Mouse (Mus musculus): ENCODE measurements at regions not wholly inside any gene's neighbourhood (a gene's known extent, or its start where the extent isn't known, plus 50 kb on each side); places are given as distances from the start of the nearest gene placed in this dataset.

DNA sequence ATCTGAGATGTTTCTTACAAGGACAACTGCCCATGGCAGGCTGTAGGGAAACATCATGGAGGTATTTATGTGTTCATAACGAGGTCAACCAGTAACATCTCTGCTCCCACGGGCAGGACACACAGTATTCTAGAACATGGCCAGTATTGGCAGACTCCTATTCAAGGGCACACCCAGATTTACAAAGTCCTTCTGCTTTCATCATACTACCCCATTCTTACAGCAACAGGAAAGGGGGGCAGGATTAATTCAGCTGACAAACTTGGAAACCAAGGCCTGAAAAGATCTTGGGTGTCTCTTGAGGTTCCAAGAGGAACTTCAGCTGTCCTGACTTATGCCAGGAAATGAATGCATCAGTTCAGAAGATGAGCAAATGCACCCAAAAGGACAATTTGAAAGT is 240.4 kb upstream of the Maf start:
- 84% methylated on average over 2 of the region's 2 CpGs for WGBS
- no peak overlapping the region for H3K4me2 ChIP-seq
- H3K4me1 ChIP-seq, result peaks cover 5% of the 10 kb centered on the region
- no peak overlapping the region for H3K27ac ChIP-seq (replicated peaks)
- no peaks in the 10 kb centered on the region for H3K27me3 ChIP-seq (replicated peaks)
- H3K9ac ChIP-seq (replicated peaks), result no peak overlapping the region
- no peak for ATAC-seq (ENCODE audit: low FRiP score)
- no peaks in the 10 kb centered on the region for H3K36me3 ChIP-seq
- no peaks in the 10 kb centered on the region for H3K9me3 ChIP-seq (replicated peaks)
- H3K4me3 ChIP-seq (replicated peaks), result no peak overlapping the region

DNA sequence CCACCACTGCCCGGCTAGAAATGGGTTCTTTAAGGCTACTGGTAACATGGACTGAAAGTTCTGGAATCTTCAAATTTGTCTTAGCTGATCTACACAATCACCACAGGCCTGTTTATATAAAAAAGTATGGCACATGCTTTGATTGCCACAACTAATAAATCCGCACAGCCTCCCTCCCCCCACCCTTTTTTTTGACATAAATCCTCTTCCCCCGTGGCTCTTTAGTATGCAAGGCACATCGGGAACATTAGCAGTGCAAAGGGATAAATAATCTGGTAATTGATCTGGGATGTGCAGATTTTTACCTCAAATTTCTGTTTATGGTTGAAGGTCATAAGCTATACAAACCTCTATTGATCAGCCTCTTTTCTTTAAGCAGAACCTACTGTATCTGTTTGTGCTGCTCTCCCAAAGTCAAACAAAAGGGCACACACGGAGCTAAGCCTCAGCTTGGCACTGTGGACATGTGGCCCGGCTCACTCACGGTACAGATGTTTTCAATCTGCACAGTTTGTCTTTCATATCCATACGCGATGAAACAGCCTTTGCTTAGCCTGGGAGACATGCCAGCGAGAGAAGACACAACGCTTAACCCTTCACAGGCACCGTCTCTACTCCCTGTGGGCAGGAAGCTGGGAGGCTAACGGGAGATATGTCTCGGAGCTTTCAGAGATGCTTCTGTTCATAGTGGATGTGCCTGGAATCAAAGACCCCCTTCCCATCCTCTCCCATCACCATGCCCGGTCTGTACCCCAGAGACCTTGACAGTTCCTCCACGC is 235.3 kb upstream of the Maf start:
- Histone ChIP-seq H3K4me2 (peak overlapping the region; percentile 36), H3K9ac (replicated peaks) (no peak overlapping the region), H3K4me1 (peaks cover 9% of the 10 kb centered on the region), H3K27ac (replicated peaks) (no peak overlapping the region), H3K4me3 (replicated peaks) (no peak overlapping the region), H3K36me3 (no peaks in the 10 kb centered on the region), H3K9me3 (replicated peaks) (no peaks in the 10 kb centered on the region), H3K27me3 (replicated peaks) (no peaks in the 10 kb centered on the region)
- WGBS, result 33% methylated on average over 16 of the region's 16 CpGs
- no peak for ATAC-seq (ENCODE audit: low FRiP score)

DNA sequence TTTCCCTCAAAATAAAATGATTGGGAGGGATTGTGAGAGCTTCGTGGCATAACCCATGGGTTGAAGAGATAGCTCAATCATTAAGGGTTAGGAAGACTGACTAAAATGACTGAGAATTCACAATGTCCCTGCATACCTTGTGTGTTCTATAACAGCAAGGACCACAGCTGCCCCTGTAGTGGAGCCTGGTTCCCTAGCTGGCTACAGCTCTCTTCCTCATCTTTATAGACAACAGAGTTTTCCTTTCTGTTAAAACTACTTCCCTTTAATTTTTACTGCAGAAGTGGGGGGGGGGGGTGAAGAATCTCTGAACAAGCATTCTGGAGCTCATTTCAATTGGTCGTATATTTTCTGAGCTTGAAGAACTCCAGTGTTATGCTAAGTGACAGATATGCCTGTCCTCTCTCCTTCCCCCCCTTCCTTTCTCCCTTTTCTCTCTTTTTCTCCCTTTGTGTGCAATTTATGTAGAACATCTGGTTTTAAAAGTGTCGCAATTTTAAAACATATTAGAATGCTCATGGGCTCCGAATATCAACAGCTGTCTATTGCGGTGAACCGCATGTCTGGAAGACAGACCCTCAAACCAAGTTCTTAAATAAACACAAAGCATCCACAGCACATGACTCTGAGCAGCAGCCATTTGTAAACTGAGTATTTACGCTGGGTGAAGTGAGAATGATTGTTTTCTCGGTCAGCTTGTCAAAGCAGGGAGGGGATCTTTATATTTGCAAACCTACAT is 222.0 kb upstream of the Maf start:
- H3K9ac ChIP-seq (replicated peaks), result no peak overlapping the region
- no peak for ATAC-seq (ENCODE audit: low FRiP score)
- H3K4me2 ChIP-seq, result no peak overlapping the region
- no peak overlapping the region for H3K27ac ChIP-seq (replicated peaks)
- no peaks in the 10 kb centered on the region for H3K36me3 ChIP-seq
- no peaks in the 10 kb centered on the region for H3K27me3 ChIP-seq (replicated peaks)
- 59% methylated on average over 8 of the region's 8 CpGs for WGBS
- no peaks in the 10 kb centered on the region for H3K9me3 ChIP-seq (replicated peaks)
- H3K4me1 ChIP-seq, result peaks cover 5% of the 10 kb centered on the region
- H3K4me3 ChIP-seq (replicated peaks), result no peak overlapping the region

DNA sequence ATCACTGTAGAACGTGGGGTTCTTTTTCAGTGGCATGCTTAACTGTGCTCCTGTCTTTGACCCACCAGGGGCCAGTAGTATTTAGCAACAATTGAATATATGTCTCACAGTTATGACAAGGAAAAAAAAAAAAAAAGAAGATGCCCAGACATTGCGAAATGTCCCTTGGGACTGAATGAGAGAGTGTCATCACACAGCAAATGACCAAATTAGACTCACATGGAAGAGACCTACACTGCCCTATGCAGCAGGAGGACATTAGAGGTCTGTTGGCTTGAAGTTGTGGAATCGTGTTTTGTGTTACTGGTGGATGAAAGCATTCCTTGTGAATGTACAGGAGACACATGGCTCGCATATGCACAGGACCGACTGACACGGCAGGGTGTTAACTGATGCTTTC is 214.3 kb upstream of the Maf start:
- 88% methylated on average over 6 of the region's 6 CpGs for WGBS
- Histone ChIP-seq H3K9me3 (replicated peaks) (no peaks in the 10 kb centered on the region), H3K4me2 (no peak overlapping the region), H3K27me3 (replicated peaks) (no peaks in the 10 kb centered on the region), H3K36me3 (no peaks in the 10 kb centered on the region), H3K4me3 (replicated peaks) (no peak overlapping the region), H3K9ac (replicated peaks) (no peak overlapping the region), H3K4me1 (no peaks in the 10 kb centered on the region), H3K27ac (replicated peaks) (no peak overlapping the region)
- ATAC-seq (ENCODE audit: low FRiP score), result no peak

DNA sequence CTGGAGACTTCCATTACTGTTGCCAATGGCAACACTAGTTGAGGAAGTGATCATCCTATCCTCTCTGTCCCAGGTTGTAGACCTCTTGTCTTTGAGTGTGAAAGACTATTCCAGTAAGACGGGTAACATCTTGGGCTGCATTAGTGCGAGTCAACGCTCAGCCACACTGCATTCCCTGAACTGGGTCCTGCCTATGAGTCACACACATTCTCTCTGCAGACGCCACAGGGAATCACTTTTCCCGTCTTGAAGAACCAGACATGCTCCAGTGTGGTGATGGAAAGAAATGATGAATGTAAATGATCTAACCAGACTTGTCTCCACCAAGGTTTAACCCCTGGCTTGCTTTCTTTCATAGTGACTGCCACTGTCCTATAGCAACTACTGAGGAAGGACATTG is 199.1 kb upstream of the Maf start:
- Histone ChIP-seq H3K27ac (replicated peaks) (no peak overlapping the region), H3K4me2 (no peak overlapping the region), H3K9ac (replicated peaks) (no peak overlapping the region), H3K4me3 (replicated peaks) (no peak overlapping the region), H3K4me1 (no peaks in the 10 kb centered on the region), H3K36me3 (no peaks in the 10 kb centered on the region), H3K27me3 (replicated peaks) (no peaks in the 10 kb centered on the region), H3K9me3 (replicated peaks) (no peaks in the 10 kb centered on the region)
- 92% methylated on average over 5 of the region's 5 CpGs for WGBS
- no peak for ATAC-seq (ENCODE audit: low FRiP score)

DNA sequence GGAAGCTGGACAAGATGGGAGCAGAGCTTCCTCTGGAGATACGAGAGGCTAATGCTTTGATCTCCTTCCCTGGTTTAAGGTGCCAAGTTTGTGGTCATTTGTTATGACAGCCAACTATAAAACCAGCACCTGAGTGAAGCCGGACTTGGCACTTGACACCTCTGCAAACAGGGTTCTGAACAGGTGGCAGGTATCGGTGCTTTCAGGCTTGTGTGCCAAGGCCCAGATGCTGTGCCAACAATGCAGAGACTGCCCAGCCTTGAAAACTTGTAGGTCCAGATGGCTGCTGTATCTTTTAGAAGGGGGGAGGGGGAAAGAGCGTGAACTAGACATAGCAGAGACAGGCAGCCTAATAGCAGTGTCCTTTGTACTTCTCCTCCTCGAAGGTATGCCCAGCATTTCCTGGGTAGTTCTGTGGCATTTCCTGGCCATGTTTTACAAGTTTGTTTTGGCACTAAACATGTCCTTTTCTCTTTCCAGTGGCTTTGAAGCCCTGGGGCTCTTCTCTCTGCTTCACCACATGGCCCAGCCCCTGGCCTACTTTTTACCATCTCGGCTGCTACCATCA is 196.3 kb upstream of the Maf start:
- no peak for ATAC-seq (ENCODE audit: low FRiP score)
- Histone ChIP-seq H3K4me2 (no peak overlapping the region), H3K27me3 (replicated peaks) (no peaks in the 10 kb centered on the region), H3K9me3 (replicated peaks) (no peaks in the 10 kb centered on the region), H3K27ac (replicated peaks) (no peak overlapping the region), H3K9ac (replicated peaks) (no peak overlapping the region), H3K4me1 (no peaks in the 10 kb centered on the region), H3K4me3 (replicated peaks) (no peak overlapping the region), H3K36me3 (no peaks in the 10 kb centered on the region)
- 82% methylated on average over 6 of the region's 6 CpGs for WGBS

DNA sequence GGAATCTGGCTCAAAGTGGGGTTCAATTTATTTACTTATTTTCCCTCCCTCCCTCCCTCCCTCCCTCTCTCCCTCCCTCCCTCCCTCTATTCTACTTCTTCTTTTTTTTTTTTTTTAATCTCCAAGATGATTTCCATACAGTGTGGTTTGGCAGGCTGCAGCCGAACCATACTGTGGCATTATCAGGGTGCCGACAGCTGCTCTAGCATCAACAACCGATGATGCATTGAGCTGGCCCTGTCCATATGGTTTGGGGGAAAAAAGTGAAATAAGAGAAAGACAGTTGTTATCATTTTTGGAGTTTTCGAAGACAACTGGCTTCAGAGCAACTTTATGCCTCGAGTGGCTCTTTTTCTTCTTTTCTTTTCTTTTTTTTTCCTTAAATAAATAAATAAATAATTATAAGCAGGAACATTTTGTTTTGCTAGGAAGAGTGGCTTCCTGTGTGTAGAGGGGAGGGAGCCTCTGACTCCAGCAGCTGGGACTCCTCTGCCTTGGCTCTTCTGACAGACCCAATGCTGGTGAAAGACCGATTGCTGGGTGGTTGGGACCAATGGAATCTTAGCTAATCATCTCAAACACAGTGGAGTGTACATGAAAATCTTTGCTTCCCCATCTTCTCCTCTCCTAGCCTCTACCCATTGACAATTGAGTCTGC is 190.1 kb upstream of the Maf start:
- H3K36me3 ChIP-seq, result no peaks in the 10 kb centered on the region
- no peaks in the 10 kb centered on the region for H3K9me3 ChIP-seq (replicated peaks)

DNA sequence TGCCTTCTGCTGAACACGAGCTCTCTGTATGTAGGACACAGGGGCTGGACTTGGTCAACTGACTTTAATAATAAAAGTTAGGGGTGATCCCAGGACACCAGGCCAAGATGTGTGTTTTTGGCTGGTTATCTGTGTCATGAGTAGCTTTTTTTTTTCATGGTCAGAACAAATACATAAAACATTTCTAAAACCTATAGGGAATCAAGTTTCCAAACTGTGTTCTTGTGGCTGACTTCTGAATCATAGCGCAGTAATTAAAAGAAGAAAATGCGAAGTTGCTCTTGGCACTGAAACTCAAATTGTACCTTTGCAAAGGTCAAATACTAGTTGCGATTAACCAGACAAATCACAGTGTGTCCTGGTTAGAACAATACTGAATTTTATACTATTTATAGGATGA is 189.5 kb upstream of the Maf start:
- H3K27me3 ChIP-seq (replicated peaks), result no peaks in the 10 kb centered on the region
- no peaks in the 10 kb centered on the region for H3K36me3 ChIP-seq
- no peaks in the 10 kb centered on the region for H3K4me1 ChIP-seq
- H3K4me2 ChIP-seq, result no peak overlapping the region
- H3K27ac ChIP-seq (replicated peaks), result no peak overlapping the region
- no peak overlapping the region for H3K9ac ChIP-seq (replicated peaks)
- ATAC-seq (ENCODE audit: low FRiP score), result no peak
- no peaks in the 10 kb centered on the region for H3K9me3 ChIP-seq (replicated peaks)
- 87% methylated on average over 4 of the region's 4 CpGs for WGBS
- H3K4me3 ChIP-seq (replicated peaks), result no peak overlapping the region

More for the DNA sequence above, 190.1 kb upstream of the Maf start:
- ATAC-seq (ENCODE audit: low FRiP score), result no peak
- H3K27ac ChIP-seq (replicated peaks), result no peak overlapping the region
- no peaks in the 10 kb centered on the region for H3K27me3 ChIP-seq (replicated peaks)
- H3K4me1 ChIP-seq, result no peaks in the 10 kb centered on the region
- no peak overlapping the region for H3K9ac ChIP-seq (replicated peaks)
- 77% methylated on average over 6 of the region's 6 CpGs for WGBS
- H3K4me3 ChIP-seq (replicated peaks), result no peak overlapping the region
- no peak overlapping the region for H3K4me2 ChIP-seq

DNA sequence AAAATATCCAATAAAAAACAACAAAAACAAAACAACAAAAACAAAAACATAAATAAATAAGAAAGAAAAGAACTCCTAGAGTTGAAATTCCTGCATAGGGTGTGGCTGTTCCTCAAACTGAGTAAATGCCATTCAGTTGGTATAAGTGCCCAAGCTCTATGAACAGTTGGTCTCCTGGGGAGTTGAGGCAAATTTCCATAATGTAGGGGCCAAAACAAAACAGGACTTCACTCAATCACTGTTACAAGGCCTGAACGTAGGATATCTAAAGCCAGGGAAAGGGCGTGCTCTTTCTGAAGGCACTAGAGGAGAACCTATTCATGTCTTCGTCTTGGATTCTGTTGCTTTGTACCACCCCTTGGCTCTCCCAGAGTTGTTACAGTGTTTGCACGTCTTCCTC is 188.5 kb upstream of the Maf start:
- Histone ChIP-seq H3K4me3 (replicated peaks) (no peak overlapping the region), H3K36me3 (no peaks in the 10 kb centered on the region), H3K4me1 (no peaks in the 10 kb centered on the region), H3K9ac (replicated peaks) (no peak overlapping the region), H3K27ac (replicated peaks) (no peak overlapping the region), H3K9me3 (replicated peaks) (no peaks in the 10 kb centered on the region), H3K4me2 (no peak overlapping the region), H3K27me3 (replicated peaks) (no peaks in the 10 kb centered on the region)
- WGBS, result 83% methylated on average over 4 of the region's 4 CpGs
- ATAC-seq (ENCODE audit: low FRiP score), result no peak

DNA sequence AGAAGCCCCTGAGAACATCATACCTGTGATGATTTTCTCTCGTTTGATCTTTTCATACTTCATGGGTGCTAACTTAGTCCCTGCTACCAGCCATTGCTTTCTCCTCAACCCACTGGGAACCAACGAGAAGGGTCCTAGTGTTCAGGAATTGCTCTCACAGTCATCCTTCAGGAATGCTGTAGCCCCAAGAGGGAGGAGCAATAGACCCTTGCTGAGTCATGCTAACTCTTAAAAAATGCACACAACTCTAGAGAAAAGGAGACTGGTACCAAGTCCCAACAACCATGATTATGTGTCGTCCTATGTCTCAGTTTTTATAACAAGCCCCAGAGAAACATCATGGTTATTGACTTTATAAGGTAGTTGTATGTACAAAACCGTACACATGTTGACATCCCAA is 180.7 kb upstream of the Maf start:
- Histone ChIP-seq H3K4me1 (no peaks in the 10 kb centered on the region), H3K9me3 (replicated peaks) (no peaks in the 10 kb centered on the region), H3K27ac (replicated peaks) (no peak overlapping the region), H3K4me3 (replicated peaks) (no peak overlapping the region), H3K27me3 (replicated peaks) (no peaks in the 10 kb centered on the region), H3K4me2 (no peak overlapping the region), H3K36me3 (no peaks in the 10 kb centered on the region), H3K9ac (replicated peaks) (no peak overlapping the region)
- ATAC-seq (ENCODE audit: low FRiP score), result no peak
- 90% methylated on average over 4 of the region's 4 CpGs for WGBS

DNA sequence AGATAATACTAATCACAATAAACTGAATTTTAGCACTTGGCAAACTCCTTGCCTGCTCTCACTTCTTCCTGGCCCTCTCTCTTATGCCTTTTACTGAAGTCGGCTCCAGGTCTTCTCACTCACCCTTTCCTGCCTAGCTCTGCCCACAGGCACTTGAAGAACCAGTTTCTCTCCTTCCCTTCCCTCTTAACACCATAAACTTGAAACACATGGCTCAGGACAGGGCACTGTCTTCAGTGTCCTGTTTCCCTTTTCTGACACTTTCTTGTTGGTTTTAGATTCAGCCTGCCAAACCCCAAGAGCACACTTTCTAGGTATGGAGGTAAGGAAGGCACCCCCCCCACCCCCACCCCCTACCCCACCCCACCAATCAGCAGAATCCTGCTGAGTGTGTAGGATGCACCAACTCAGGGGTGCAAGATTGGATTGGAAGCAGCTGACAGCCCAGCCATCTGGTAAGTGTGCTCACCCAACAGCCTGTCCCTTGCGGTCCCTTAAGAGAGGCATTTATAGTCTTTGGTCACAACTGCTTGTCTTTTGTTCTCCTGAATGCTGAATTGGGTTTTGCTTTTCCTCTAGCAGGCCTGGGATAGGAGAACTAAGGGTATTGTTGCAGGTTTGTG is 177.6 kb upstream of the Maf start:
- no peak for ATAC-seq (ENCODE audit: low FRiP score)
- no peak overlapping the region for H3K27ac ChIP-seq (replicated peaks)
- no peaks in the 10 kb centered on the region for H3K27me3 ChIP-seq (replicated peaks)
- H3K4me1 ChIP-seq, result no peaks in the 10 kb centered on the region
- H3K9ac ChIP-seq (replicated peaks), result no peak overlapping the region
- WGBS, result 21% methylated on average over 2 of the region's 2 CpGs
- no peak overlapping the region for H3K4me3 ChIP-seq (replicated peaks)
- H3K36me3 ChIP-seq, result no peaks in the 10 kb centered on the region
- H3K4me2 ChIP-seq, result no peak overlapping the region
- H3K9me3 ChIP-seq (replicated peaks), result no peaks in the 10 kb centered on the region

Measured in neural tube, embryonic 15.5 days (tissue).